Mouse (Mus musculus) kidney, adult 11 months (tissue): ENCODE measurements around the gene Nup210l.
"Not testable (repeated sequence)": the region's sequence is repeated elsewhere in the genome, so short reads cannot be mapped to it uniquely, and the experiment has no call there.

Source experiments
- DNase-seq: peaks from one replicate; pipeline ENCODE4 v3.0.0; 2022

Gene Nup210l

DNA sequence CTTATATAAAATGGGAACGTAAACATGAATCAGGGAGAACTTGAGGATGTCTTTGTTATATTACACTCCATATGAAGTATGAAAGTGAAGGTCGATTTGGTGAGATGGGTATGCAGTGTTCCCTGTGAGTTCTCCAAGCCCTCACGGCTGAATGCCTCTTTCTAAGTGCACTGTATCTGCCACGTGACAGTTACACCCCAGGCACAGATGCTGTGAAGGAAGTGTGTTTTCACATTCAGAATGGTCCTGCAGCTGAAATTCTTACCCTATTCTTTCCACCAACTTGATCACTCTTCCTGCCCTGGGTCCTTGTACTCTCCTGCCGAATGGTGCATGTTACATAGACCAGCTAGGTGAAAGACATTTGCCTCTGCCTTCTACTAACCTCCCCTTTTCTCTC lies 6.0 kb upstream of the Nup210l start:
- no peak for DNase-seq

DNA sequence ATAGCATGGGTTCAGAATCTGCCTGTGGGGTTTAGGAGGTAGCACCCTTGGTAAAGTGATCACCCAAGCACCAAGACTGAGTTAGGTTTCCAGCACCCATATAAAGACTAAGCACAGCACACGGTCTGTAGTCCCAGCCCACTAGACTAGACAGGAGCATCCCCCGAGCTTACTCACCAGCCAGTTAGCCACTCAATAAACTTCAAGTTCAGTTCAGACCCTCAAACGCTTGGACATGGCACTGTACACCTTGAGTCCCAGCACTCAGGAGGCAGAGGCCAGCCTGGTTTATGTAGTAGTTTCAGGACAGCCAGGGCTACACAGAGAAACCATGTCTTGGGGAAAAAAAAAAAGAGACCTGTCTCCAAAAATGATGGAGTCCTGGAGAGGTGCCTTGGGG lies 2.9 kb upstream of the Nup210l start:
- DNase-seq, result no peak

DNA sequence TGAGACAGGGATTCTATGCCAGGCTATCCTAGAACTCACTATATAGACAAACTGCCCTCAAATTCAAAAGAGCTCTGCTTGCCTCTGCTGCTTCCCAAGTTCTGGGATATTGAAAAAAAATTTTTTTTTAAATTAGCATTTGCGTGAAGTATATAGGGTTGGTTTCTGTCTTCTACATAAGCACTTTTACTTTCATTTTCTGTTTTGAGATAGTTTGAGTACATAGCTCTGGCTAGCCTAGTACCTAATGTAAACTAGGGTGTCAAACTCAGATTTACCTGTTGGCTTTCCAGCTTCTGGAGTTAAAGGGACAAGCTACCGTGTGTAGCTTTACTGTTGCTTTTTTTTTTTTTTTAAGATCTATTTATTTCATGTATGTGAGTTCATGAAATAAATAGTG lies 2.3 kb upstream of the Nup210l start:
- DNase-seq, result no peak

DNA sequence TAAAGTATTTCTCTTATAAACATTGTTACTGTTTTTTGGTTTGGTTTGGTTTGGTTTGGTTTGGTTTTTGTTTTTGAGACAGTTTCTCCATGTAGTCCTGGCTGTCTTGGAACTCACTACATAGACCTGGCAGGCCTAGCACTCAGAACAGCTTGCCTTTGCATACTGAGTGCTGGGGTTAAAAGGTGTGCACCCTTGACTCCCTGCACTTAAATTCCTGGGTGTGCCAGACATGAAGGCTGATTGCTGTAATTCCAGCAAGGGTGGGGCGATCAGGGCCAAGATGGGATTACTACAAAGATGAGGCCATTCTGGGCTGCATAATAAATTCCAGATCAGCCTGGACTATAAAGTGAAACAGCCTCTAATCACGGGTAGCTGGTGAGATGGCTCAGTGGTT lies 1.7 kb upstream of the Nup210l start:
- no peak for DNase-seq

DNA sequence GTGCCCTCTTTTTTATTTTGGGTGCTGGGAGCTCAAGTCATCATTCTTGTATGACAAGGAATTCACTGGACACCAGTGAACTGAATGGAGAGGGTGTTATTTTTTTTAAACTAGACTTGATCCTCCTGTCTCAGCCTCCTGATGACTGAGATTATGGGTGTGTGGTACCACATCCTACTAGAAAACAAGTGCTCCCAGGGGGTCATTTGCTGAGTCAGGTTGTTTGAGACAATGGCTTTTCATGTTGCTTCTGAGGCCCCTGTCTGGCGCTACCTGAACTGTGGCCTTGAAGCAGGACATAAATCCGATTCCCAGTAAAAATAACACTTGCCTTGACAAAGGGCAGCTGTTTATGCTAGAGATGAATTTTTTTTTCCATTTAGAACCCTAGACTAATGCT lies 756 bp upstream of the Nup210l start:
- no peak for DNase-seq

DNA sequence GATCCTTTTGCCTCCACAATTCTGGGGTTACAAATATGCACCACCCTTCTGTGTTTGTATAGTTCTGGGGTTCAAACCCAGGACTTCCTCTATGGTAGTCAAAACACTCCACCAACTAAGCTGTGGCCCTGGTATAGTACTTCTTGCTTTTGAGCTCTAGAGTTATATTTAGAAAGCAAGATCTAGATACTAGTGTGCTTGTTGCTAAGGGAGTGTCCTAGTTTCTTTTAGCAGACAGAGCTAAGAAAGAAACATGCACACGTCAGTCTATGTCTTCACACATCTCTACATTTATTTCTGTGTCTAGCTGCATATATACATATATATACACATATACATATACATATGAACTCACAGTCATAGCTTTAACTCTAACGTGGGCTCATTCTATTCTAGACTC lies 7.8 kb downstream of the Nup210l start:
- DNase-seq, result no peak

DNA sequence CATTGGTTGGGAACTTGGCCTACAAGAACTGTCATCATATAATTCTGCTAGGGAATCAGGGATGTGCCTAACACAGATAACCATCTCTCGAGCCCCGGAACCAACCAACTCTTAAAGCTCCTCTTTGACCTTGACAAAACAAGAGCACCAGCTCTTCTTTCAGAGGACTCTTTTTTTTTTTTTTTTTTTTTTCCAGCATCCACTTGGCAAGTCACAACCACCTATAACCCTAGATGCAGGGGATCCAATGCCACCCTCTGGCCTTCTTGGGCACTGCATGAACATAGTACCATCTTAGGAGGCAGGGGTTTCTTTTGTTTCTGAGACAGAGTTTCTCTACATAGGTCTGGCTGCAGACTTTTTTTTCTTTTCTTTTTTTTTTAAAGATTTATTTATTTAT lies 10.4 kb downstream of the Nup210l start:
- no peak for DNase-seq

DNA sequence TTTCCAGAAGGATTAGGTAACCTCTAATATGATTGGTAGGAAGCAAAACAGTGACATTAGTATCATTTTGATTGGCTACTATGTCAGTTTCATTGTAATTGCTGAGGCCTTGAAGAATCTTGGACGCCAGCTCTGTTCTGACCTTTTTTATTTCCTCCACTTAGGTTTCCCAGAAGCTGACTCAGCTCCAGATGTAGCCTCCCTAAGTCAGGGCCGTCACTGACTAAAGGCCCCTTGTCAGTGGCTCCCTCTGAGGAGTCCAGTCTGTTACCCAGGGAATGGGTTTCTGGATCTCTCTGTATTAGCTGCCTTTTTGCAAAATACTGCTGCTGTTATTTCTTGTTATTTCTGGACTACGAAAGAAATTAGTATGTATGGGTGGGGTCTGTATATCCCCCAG lies 11.6 kb downstream of the Nup210l start:
- no peak for DNase-seq

DNA sequence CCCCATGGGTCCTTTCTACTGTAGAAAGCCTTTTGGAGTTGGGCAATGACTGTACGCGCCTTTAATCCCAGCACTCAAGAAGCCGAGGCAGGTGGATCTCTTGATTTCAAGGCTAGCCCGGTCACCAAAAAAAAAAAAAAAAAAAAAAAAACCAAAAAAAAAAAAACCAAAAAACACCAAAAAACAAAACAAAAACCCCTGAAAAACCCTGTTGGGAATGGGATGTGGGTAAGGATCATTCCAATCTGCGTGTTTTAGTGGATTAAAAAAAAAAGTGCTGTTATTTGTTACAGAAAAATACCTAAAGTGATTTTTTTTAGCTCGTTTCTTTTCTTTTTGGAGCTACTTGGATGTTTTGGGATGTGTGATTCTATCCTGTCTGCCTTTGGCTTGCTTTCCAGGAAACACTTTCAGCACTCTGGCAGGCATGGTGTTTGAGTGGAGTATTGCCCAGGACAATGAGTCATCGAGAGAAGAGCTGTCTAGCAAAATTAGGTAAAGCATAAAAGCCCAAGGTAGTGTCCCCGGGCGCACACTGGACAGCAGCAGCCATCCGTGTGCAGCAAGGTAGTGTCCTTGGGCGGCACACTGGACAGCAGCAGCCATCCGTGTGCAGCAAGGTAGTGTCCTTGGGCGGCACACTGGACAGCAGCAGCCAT lies 14.3 kb downstream of the Nup210l start:
- DNase-seq, result no peak

DNA sequence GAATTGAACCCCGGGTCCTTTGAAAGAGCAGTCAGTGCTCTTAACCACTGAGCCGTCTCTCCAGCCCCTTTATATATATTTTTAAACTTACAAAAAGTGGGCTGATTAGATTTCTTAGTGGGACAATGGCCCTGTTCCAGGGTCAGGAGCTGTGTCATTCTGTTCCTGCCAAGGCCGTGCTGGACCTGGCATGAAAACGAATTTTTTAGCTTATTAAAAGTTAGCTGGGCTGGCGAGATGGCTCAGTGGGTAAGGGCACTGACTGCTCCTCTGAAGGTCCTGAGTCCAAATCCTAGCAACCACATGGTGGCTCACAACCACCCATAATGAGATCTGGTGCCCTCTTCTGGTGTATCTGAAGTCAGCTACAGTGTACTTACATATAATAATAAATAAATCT lies 18.1 kb downstream of the Nup210l start:
- DNase-seq, result not testable (repeated sequence)

DNA sequence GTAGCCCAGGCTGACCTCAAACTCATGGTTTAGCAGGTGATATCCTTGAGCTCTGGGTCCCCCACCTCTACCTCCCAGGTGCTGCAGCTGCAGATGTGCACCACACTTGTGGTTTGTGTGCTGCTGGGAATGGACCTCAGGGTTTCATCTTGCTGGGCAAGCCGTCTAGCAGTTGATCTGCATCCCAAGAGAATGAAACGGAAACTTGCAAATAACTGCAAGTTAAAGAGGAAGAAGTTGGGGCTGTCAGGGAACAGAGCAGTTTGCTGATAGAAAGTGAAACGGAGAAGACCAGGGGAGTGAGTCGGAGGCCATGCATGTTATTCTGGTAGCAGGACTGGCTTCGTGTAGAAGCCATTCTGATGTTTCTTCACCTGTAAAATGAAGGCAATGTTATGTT lies 21.8 kb downstream of the Nup210l start:
- DNase-seq, result no peak

DNA sequence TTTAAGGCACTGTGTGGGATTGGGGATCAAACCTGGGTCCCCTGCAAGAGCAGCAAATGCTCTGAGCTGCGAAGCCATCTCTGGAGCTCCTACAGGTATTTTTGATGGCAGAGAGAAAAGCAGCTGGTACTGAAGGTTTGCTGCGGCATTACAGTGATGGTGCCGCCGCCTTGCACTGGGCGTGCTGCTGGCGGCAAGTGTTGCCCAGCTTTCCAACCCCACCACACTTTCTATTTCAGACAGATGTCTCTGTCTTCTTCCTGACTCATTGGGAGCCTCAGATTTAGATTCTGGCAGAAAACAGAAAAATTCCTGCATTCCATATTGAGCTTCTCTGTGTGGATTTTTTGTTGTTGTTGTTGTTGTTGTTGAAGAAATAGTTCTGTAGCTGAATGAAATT lies 23.9 kb downstream of the Nup210l start:
- DNase-seq, result no peak

DNA sequence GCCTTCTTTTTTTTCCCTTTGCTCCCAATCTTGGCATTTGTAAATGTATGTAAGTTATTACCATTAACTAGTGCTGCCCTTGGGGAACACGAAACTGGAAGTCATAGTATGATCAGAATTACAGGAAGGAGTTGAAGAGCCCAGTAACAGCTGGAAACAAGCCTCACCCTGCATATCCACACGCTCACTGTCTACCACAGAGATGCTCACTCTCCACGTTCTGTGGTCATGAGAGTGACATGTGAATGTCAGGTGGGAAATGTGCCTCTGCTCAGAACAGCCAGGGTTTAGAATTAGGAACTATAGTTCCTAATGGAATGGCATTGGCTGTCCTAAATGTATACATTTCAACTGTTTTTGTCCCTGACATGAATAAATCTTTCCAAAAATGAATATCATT lies 28.8 kb downstream of the Nup210l start:
- no peak for DNase-seq

DNA sequence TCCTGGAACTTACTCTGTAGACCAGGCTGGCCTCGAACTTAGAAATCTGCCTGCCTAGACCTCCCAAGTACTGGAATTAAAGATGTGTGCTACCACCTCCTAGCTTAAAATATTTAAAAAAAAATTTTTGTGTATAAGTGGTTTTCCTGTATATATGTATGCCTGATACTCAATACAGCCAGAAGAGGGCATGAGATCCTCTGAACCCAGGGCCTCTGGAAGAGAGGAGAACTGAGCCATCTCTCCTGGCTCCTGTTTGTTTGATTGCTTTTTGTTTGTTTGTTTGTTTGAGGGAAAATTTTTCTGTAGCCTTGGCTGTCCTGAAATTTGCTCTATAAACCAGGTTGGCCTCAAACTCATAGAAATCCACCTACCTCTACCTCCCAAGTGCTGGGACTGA lies 29.4 kb downstream of the Nup210l start:
- DNase-seq, result no peak

DNA sequence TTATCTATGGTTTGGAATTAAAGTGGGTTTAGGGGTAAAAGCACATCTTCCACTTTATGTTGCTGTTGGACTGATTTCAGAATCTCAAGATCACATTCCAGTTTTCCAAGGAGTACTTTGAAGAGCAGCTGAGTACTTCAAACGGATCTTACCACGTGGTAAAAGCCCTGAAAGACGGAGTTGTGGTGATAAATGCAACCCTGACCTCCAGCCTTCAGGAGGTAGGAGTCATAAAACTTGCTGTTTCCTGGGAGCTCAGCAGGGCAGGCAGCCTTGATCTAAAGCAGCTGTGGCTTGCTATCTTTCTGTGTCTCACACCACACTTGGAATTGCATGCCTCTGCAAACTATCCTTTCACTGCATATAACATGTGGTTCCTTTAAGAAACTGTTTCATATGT lies 30.6 kb downstream of the Nup210l start:
- DNase-seq, result no peak

DNA sequence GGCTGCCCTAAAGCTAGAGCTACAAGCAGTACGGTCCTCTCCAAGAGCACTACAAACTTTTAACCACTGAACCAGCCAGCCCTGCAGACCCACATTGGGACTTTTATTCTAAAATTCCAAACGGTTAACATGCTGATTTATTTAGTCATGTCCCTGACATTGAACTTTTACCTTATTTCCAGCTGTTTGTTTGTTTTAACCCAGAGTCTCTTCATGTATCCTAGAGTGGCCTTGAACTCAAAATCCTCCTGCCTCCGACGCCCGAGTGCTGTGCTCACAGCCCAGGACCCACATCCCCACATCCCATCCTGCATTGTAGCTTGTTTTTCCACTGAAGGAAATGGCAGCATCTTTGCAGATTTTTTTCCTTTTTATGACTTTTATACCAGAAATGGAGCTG lies 31.1 kb downstream of the Nup210l start:
- DNase-seq, result no peak

DNA sequence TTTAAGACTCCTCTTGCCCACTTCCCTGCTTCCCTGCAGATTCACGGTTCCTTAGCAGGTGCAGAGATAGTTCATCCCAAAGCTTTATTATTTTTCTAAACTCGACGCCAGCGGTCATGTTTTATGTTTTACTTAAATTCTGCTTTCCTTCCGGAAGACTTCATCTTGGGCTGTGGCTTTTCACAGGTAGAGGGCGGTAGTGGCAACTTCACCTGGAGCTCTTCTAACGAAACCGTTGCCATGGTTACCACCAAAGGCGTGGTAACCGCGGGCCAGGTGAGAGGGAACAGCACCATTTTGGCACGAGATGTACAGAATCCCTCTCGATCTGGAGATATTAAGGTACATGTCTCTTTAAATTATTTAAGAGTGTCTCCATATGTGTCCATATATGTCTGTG lies 32.7 kb downstream of the Nup210l start:
- no peak for DNase-seq

DNA sequence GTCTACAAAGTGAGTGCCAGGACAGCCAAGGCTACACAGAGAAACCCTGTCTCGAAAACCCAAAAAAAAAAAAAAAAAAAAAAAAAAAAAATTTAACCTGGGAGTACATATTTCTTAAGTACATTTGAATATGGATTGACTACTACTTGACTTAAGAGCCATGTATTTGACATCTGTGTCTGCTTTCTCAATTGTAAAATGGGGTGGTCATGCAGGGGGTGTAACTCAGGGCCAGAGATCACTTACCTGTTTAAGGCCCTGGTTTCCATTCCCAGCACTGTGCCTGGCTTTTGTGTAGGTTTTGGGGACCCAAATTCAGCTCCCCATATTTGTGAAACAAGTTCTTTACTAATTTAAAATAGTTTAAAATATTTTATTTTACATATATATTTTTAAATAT lies 33.7 kb downstream of the Nup210l start:
- DNase-seq, result no peak

DNA sequence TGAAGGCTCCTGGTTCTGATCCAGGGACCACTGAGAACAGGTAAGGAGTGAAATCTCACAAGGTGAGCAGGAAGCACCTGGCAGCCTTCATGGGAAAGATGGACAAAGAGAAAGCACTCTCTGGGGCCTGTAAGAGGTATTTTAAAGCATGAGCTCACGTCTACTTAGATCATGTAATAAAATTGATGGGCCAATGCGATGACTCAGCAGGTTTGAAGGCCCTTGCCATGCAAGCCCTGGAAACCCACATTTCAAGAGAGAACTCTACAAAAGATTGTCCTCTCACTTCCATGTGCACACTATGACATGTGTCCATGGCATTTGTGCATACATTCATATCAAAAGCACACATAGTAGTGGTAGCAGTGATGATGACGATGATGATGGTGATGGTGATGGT lies 36.0 kb downstream of the Nup210l start:
- no peak for DNase-seq

DNA sequence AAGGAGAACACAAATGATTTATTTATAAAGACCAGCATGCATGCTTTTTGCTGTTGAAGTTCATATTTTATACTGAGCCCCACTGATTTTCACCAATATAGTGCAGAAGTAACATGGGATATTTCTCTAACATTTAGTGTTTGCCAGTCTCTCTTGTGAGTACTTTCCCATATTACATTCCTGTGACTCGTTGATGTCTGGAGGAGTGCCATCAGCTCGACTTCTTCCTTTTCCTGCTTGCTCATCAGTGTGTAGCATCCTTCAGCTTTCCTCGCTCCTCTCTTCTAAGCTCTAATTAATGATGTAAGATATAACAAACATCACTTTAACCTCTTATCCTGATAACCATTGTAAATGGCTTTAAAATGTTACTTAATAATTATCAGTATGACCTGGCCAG lies 41.5 kb downstream of the Nup210l start:
- no peak for DNase-seq

DNA sequence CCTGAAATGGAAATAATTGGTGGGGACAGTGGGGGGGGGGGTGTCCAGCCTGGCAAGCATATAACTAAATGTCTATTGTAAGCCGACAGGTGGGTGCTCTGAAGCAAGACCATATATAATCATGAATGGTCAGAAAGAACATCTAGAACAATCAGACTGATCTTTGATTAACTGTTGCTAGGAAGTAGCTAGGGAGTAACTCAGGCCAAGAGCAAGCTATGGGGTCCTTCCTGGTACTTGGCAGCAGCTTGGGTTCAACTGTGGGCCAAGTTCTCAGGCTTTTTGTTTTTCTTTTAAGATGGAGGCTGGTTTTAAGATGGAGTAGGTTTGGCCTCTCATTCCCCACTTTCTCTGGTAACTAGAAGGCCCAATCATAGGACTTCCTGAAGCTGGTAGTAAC lies 42.7 kb downstream of the Nup210l start:
- no peak for DNase-seq

DNA sequence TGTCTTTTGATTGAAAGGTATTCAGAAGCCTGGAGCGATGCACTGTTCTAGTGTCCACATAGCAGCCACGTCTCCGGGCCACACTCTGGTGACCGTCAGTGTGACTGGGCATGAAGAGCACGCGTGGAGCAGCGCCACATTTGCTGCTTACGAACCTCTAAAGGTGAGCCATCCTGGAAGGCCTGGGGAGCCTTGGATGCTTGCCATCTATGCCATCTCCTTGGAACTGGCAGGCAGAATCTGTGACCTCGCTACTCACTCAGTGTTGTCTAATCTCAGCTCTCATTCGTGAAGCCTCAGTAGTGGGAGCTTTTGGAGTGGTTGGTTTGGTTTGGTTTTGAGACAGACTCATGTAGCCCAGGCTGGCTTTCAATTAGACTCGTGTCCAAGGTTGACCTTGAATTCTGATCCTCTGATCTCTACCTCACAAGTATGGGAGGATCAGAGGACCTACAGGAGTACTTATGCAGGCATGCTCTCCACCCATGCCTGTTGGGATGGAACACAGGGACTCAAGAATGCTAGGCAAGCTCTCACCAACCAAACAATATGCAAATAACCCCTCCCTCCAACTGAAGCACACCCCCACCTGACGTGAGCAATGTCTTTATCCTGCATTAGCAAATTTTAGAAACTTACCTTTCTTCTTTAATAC lies 47.3 kb downstream of the Nup210l start:
- DNase-seq, result no peak

DNA sequence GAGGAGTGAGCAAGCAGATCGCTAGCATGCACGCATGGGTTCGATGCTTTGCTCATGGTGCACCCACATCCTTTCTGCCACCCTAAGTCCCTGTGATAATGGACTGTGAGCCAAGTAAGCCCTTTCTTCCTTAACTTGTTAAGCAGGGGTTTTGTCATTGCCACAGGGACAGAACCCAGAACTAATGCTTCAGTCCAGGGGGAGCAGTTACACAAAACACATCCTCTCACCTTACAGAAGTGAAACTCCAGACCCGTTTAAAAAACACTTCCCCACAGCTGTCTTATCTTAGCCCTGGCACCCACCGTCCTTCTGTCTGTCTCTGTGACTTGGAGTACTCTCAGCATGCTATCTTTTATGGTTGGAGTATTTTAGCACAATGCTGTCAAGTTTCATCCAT lies 52.1 kb downstream of the Nup210l start:
- DNase-seq, result no peak

DNA sequence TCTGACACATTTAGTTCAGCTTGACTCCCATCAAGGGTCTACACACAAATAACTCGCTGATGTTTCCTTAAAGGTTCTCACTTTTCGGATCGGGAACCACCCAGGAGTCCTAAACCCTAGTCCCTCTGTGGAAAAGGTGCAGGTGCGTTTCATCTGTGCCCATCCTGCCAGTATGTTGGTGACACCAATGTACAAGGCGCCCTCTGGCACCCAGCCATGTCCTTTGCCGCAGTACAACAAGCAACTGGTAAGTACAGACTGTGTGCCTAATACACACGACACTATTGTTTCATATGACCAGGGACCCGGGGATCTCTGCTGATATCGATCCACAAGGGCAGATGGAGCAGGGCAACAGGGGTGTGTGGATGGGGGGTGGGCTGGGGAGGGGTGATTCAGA lies 55.8 kb downstream of the Nup210l start:
- DNase-seq, result no peak

DNA sequence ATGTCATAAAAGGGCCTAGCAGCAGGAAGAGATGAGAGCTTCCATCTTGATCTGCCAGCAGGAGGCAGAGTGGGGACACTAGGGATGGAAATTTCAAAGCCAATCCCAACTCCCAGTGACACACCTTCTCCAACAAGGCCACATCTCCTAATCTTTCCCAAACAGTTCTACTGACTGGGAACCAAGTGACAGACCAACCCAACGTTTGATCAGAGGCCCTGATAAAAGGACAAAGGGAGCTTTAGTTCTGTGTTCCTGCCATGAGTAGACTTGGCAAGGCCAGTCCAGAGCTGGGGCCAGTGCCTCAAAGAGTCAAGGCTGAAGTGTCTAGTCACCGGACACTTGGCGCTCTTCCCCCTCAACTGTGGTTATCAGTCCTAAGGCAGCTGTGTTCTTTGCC lies 57.6 kb downstream of the Nup210l start:
- DNase-seq, result no peak
